Mouse (Mus musculus): Measurements from ENCODE around the gene Gm7247. TPM values are rescaled to one million over a fixed set of nuclear protein-coding genes. Genes with fewer than 3 reads are reported as not detected.
"Not testable (repeated sequence)": the region's sequence is repeated elsewhere in the genome, so short reads cannot be mapped to it uniquely, and the experiment has no call there.

Gene Gm7247
- polyA plus RNA-seq, 1 experiment: not detected

- TF ChIP-seq POLR2A (IDR thresholded peaks at IDR 0.05; ENCODE audit: insufficient read depth, low read length): no peak
- TF ChIP-seq CTCF (IDR thresholded peaks at IDR 0.05; ENCODE audit: low read depth, low read length): no peak
- no peak for TF ChIP-seq EP300 (IDR thresholded peaks at IDR 0.05; ENCODE audit: insufficient read depth, low read depth, low read length)
- H3K27ac ChIP-seq (ENCODE audit: insufficient read depth, low read length): no peak overlapping the region
- H3K27me3 ChIP-seq (ENCODE audit: control insufficient read depth, insufficient read depth, low read length, poor library complexity, severe bottlenecking): no peaks in the 10 kb centered on the region
- H3K9ac ChIP-seq (ENCODE audit: low read depth, poor library complexity, severe bottlenecking): no peak overlapping the region
- H3K9me3 ChIP-seq (replicated peaks; ENCODE audit: control insufficient read depth, insufficient read depth, low read length, poor library complexity, severe bottlenecking): no peaks in the 10 kb centered on the region; the same call in 1 of the 2 replicates
- H3K4me3 ChIP-seq (ENCODE audit: low read depth, low read length): no peak overlapping the region
- H3K36me3 ChIP-seq (ENCODE audit: control insufficient read depth, insufficient read depth, low read length, poor library complexity, severe bottlenecking): no peaks in the 10 kb centered on the region
- H3K4me1 ChIP-seq (ENCODE audit: control insufficient read depth, insufficient read depth, low read length): no peaks in the 10 kb centered on the region
Measured at GRCm38 (mm10) chr14:51482051-51482715, 120.6 kb downstream of the Gm7247 start.

- not testable (repeated sequence) for H3K4me1 ChIP-seq (ENCODE audit: control insufficient read depth, insufficient read depth, low read length); H3K9ac ChIP-seq (ENCODE audit: low read depth, poor library complexity, severe bottlenecking); H3K27ac ChIP-seq (ENCODE audit: insufficient read depth, low read length); H3K36me3 ChIP-seq (ENCODE audit: control insufficient read depth, insufficient read depth, low read length, poor library complexity, severe bottlenecking); H3K27me3 ChIP-seq (ENCODE audit: control insufficient read depth, insufficient read depth, low read length, poor library complexity, severe bottlenecking); H3K4me3 ChIP-seq (ENCODE audit: low read depth, low read length); H3K9me3 ChIP-seq (replicated peaks; ENCODE audit: control insufficient read depth, insufficient read depth, low read length, poor library complexity, severe bottlenecking)
Measured at GRCm38 (mm10) chr14:51482971-51483381, 121.4 kb downstream of the Gm7247 start.

DNA sequence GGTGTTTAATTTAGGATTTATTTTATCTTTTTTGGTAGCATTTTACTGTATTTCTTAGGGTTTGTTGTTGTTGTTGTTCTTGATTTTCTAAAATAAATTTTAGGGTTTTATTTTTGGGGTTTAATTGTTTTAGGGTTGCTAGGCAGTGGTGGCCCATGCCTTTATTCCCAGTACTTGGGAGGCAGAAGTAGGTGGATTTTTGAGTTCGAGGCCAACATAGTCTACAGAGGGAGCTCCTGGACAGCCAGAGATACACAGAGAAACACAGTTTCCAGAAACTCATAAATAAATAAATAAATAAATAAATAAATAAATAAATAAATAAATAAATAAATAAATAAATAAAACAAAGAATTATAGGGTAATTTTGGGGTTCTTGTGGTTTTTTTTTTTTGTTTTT, 122.1 kb downstream of the Gm7247 start:
- Histone ChIP-seq H3K27me3 (ENCODE audit: control insufficient read depth, insufficient read depth, low read length, poor library complexity, severe bottlenecking) (no peaks in the 10 kb centered on the region), H3K4me3 (ENCODE audit: low read depth, low read length) (no peak overlapping the region)

DNA sequence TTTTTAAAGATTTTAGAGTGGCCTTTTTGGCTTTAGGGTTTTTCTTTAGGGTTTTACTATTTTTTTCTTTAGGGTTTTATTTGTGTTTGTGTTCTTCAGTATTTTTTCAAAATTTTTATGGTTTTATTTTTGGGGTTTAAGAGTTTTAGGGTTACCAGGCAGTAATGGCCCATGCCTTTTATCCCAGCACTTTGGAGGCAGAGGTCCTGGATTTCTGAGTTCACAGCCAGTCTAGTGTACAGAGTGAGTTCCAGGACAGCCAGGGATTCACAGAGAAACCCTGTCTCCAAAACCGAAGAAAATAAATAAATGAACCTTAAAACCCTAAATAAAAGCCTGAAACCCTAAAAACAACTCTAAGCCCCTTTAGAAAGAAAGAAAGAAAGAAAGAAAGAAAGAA, 124.6 kb downstream of the Gm7247 start:
- H3K27ac ChIP-seq (ENCODE audit: insufficient read depth, low read length): no peak overlapping the region
- H3K9me3 ChIP-seq (replicated peaks; ENCODE audit: control insufficient read depth, insufficient read depth, low read length, poor library complexity, severe bottlenecking): no peaks in the 10 kb centered on the region; the same call in 1 of the 2 replicates
- no peaks in the 10 kb centered on the region for H3K27me3 ChIP-seq (ENCODE audit: control insufficient read depth, insufficient read depth, low read length, poor library complexity, severe bottlenecking)
- no peak overlapping the region for H3K9ac ChIP-seq (ENCODE audit: low read depth, poor library complexity, severe bottlenecking)
- H3K36me3 ChIP-seq (ENCODE audit: control insufficient read depth, insufficient read depth, low read length, poor library complexity, severe bottlenecking): no peaks in the 10 kb centered on the region
- H3K4me3 ChIP-seq (ENCODE audit: low read depth, low read length): no peak overlapping the region
- TF ChIP-seq POLR2A (IDR thresholded peaks at IDR 0.05; ENCODE audit: insufficient read depth, low read length) (no peak), EP300 (IDR thresholded peaks at IDR 0.05; ENCODE audit: insufficient read depth, low read depth, low read length) (no peak), CTCF (IDR thresholded peaks at IDR 0.05; ENCODE audit: low read depth, low read length) (no peak)
- H3K4me1 ChIP-seq (ENCODE audit: control insufficient read depth, insufficient read depth, low read length): no peaks in the 10 kb centered on the region

More for the DNA sequence above, 122.1 kb downstream of the Gm7247 start:
- Histone ChIP-seq H3K36me3 (ENCODE audit: control insufficient read depth, insufficient read depth, low read length, poor library complexity, severe bottlenecking) (no peaks in the 10 kb centered on the region), H3K27ac (ENCODE audit: insufficient read depth, low read length) (no peak overlapping the region), H3K9me3 (replicated peaks; ENCODE audit: control insufficient read depth, insufficient read depth, low read length, poor library complexity, severe bottlenecking) (no peaks in the 10 kb centered on the region; the same call in 1 of the 2 replicates), H3K9ac (ENCODE audit: low read depth, poor library complexity, severe bottlenecking) (no peak overlapping the region), H3K4me1 (ENCODE audit: control insufficient read depth, insufficient read depth, low read length) (no peaks in the 10 kb centered on the region)
- TF ChIP-seq EP300 (IDR thresholded peaks at IDR 0.05; ENCODE audit: insufficient read depth, low read depth, low read length): no peak
- TF ChIP-seq POLR2A (IDR thresholded peaks at IDR 0.05; ENCODE audit: insufficient read depth, low read length): no peak
- TF ChIP-seq CTCF (IDR thresholded peaks at IDR 0.05; ENCODE audit: low read depth, low read length): no peak

GRCm38 (mm10) chr14:51495781-51496180, 134.2 kb downstream of the Gm7247 start:
- TF ChIP-seq EP300 (IDR thresholded peaks at IDR 0.05; ENCODE audit: insufficient read depth, low read depth, low read length): no peak
- no peak for TF ChIP-seq POLR2A (IDR thresholded peaks at IDR 0.05; ENCODE audit: insufficient read depth, low read length)
- no peak for TF ChIP-seq CTCF (IDR thresholded peaks at IDR 0.05; ENCODE audit: low read depth, low read length)
- Histone ChIP-seq H3K9ac (ENCODE audit: low read depth, poor library complexity, severe bottlenecking) (no peak overlapping the region), H3K27me3 (ENCODE audit: control insufficient read depth, insufficient read depth, low read length, poor library complexity, severe bottlenecking) (no peaks in the 10 kb centered on the region), H3K4me3 (ENCODE audit: low read depth, low read length) (no peak overlapping the region), H3K9me3 (replicated peaks; ENCODE audit: control insufficient read depth, insufficient read depth, low read length, poor library complexity, severe bottlenecking) (no peaks in the 10 kb centered on the region), H3K4me1 (ENCODE audit: control insufficient read depth, insufficient read depth, low read length) (no peaks in the 10 kb centered on the region), H3K27ac (ENCODE audit: insufficient read depth, low read length) (no peak overlapping the region), H3K36me3 (ENCODE audit: control insufficient read depth, insufficient read depth, low read length, poor library complexity, severe bottlenecking) (no peaks in the 10 kb centered on the region)

DNA sequence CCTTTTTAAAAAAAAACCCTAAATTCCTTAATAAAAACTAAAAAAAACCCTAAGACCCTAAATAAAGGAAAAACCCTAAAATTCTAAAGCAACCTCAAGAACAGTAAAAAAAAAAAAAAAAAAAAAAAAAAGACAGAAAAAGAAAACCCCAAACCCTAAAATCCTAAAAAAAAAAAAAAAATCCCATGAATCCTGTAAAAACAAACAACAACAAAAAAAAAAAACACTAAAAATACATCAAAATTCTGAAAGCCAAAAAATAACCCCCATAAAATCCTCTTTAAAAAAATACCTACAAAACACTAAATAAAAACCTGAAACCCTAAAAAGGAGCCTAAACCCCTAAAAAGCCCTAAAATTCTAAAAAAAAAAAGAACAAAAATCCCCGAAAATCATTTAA, 135.4 kb downstream of the Gm7247 start:
- TF ChIP-seq POLR2A (IDR thresholded peaks at IDR 0.05; ENCODE audit: insufficient read depth, low read length): no peak
- TF ChIP-seq CTCF (IDR thresholded peaks at IDR 0.05; ENCODE audit: low read depth, low read length): no peak
- TF ChIP-seq EP300 (IDR thresholded peaks at IDR 0.05; ENCODE audit: insufficient read depth, low read depth, low read length): no peak
- Histone ChIP-seq H3K4me3 (ENCODE audit: low read depth, low read length) (no peak overlapping the region), H3K27me3 (ENCODE audit: control insufficient read depth, insufficient read depth, low read length, poor library complexity, severe bottlenecking) (no peaks in the 10 kb centered on the region), H3K9me3 (replicated peaks; ENCODE audit: control insufficient read depth, insufficient read depth, low read length, poor library complexity, severe bottlenecking) (no peaks in the 10 kb centered on the region), H3K36me3 (ENCODE audit: control insufficient read depth, insufficient read depth, low read length, poor library complexity, severe bottlenecking) (no peaks in the 10 kb centered on the region), H3K4me1 (ENCODE audit: control insufficient read depth, insufficient read depth, low read length) (no peaks in the 10 kb centered on the region), H3K27ac (ENCODE audit: insufficient read depth, low read length) (no peak overlapping the region), H3K9ac (ENCODE audit: low read depth, poor library complexity, severe bottlenecking) (no peak overlapping the region)

Data from ES-Bruce4 (cell line).